Mouse (Mus musculus) myocyte (in vitro differentiated cells): ENCODE measurements around the gene Trat1. TPM values are rescaled to one million over a fixed set of nuclear protein-coding genes. Genes with fewer than 3 reads are reported as not detected.

Source experiments
- H3K27me3 ChIP-seq: one replicate; pipeline ENCODE4 v1.6.1; 2011; ENCODE audit not compliant: control insufficient read depth, insufficient read depth, insufficient read length
- H3K36me3 ChIP-seq: one replicate; pipeline ENCODE4 v1.6.1; 2011; ENCODE audit not compliant: control insufficient read depth, insufficient read depth
- H3K4me2 ChIP-seq: one replicate; pipeline ENCODE4 v1.6.1; 2011; ENCODE audit warnings: low read depth, control low read depth
- H3K4me3 ChIP-seq: one replicate; pipeline ENCODE4 v1.5.1; 2011; ENCODE audit warnings: mild to moderate bottlenecking, control low read depth, moderate library complexity
- H3K79me2 ChIP-seq: one replicate; pipeline ENCODE4 v1.6.1; 2011; ENCODE audit not compliant: control insufficient read depth, insufficient read depth
- H3ac ChIP-seq: one replicate; pipeline ENCODE4 v1.6.1; 2011; ENCODE audit not compliant: control insufficient read depth, insufficient read length
- CEBPB ChIP-seq: IDR thresholded peaks from 2 replicates; pipeline ENCODE4 v1.6.1; 2011; ENCODE audit warnings: mild to moderate bottlenecking, moderate library complexity; ENCODE audit not compliant: poor library complexity, insufficient read depth, severe bottlenecking
- E2F4 ChIP-seq: IDR thresholded peaks from one replicate; pipeline ENCODE4 v1.6.1; 2011; ENCODE audit warnings: mild to moderate bottlenecking, control low read depth, moderate library complexity; ENCODE audit not compliant: insufficient read depth
- MAX ChIP-seq: IDR thresholded peaks from one replicate; pipeline ENCODE4 v1.6.1; 2011; ENCODE audit warnings: low read depth, mild to moderate bottlenecking, control low read depth
- MYOD1 ChIP-seq, 3 experiments: IDR thresholded peaks; one replicate each; pipeline ENCODE4 v1.6.1; 2011; ENCODE audit warnings: control low read depth in 2 of 3, low read depth in 2 of 3, mild to moderate bottlenecking in 2 of 3, moderate library complexity in 1 of 3; ENCODE audit not compliant: insufficient read length in 2 of 3, control insufficient read depth in 1 of 3
- MYOG ChIP-seq, 3 experiments: IDR thresholded peaks; one replicate each; pipeline ENCODE4 v1.6.1; 2011; ENCODE audit warnings: control low read depth in 2 of 3, low read depth in 2 of 3, mild to moderate bottlenecking in 2 of 3; ENCODE audit not compliant: insufficient read length in 2 of 3, control insufficient read depth in 1 of 3, insufficient read depth in 1 of 3
- POLR2A ChIP-seq: IDR thresholded peaks from one replicate; pipeline ENCODE4 v1.6.1; 2011; ENCODE audit warnings: low read depth, mild to moderate bottlenecking, control low read depth, moderate library complexity; ENCODE audit not compliant: insufficient read length
- POLR2AphosphoS2 ChIP-seq: IDR thresholded peaks from one replicate; pipeline ENCODE4 v1.6.1; 2011; ENCODE audit warnings: low read depth, control low read depth; ENCODE audit not compliant: insufficient read length
- REST ChIP-seq: IDR thresholded peaks from one replicate; pipeline ENCODE4 v1.6.1; 2011; ENCODE audit warnings: mild to moderate bottlenecking, control low read depth, moderate library complexity; ENCODE audit not compliant: insufficient read depth, insufficient read length
- SRF ChIP-seq: IDR thresholded peaks from one replicate; pipeline ENCODE4 v1.6.1; 2011; ENCODE audit warnings: low read depth; ENCODE audit not compliant: control insufficient read depth, insufficient read length
- TCF12 ChIP-seq: IDR thresholded peaks from one replicate; pipeline ENCODE4 v1.6.1; 2011; ENCODE audit warnings: mild to moderate bottlenecking, control low read depth; ENCODE audit not compliant: poor library complexity, insufficient read depth, severe bottlenecking
- TCF3 ChIP-seq: IDR thresholded peaks from one replicate; pipeline ENCODE4 v1.6.1; 2011; ENCODE audit warnings: low read depth, control low read depth; ENCODE audit not compliant: insufficient read length
- USF1 ChIP-seq: IDR thresholded peaks from one replicate; pipeline ENCODE4 v1.6.1; 2011; ENCODE audit warnings: low read depth, mild to moderate bottlenecking, control low read depth, moderate library complexity
- polyA plus RNA-seq: library from polyadenylated mRNA; unstranded; fragments of >200 nt; fragmentation: generic; extraction: Trizol; gene quantifications from one replicate; pipeline ENCODE4 v1.2.1, GENCODE M21; 2012; ENCODE audit warnings: missing spikeins

Trat1 gene
- polyA plus RNA-seq, 1 experiment = not detected

GRCm38 (mm10) chr16:48760643-48761481, 11.0 kb downstream of the Trat1 start:
- Histone ChIP-seq H3K4me3 (no peak overlapping the region), H3K36me3 (no peaks in the 10 kb centered on the region), H3K4me2 (no peak overlapping the region), H3ac (no peak overlapping the region), H3K27me3 (no peaks in the 10 kb centered on the region), H3K79me2 (no peaks in the 10 kb centered on the region)
- TF ChIP-seq MAX (no peak), E2F4 (no peak), TCF3 (no peak), USF1 (no peak), MYOG (IDR thresholded peaks at IDR 0.05; ENCODE audit: control insufficient read depth in 1 of 3, insufficient read depth in 1 of 3, insufficient read length in 2 of 3, low read depth in 2 of 3) (no peak), POLR2A (no peak), TCF12 (no peak), REST (no peak), MYOD1 (IDR thresholded peaks at IDR 0.05; ENCODE audit: control insufficient read depth in 1 of 3, insufficient read length in 2 of 3, low read depth in 2 of 3) (no peak), POLR2AphosphoS2 (no peak), CEBPB (no peak), SRF (no peak)

GRCm38 (mm10) chr16:48750145-48750827, 21.5 kb downstream of the Trat1 start:
- Histone ChIP-seq H3K79me2 (no peaks in the 10 kb centered on the region), H3K27me3 (no peaks in the 10 kb centered on the region), H3ac (no peak overlapping the region), H3K36me3 (no peaks in the 10 kb centered on the region), H3K4me2 (no peak overlapping the region), H3K4me3 (no peak overlapping the region)
- TF ChIP-seq CEBPB (no peak), TCF12 (no peak), MYOD1 (IDR thresholded peaks at IDR 0.05; ENCODE audit: control insufficient read depth in 1 of 3, insufficient read length in 2 of 3, low read depth in 2 of 3) (no peak), MAX (no peak)

GRCm38 (mm10) chr16:48745418-48745817, 26.4 kb downstream of the Trat1 start:
- no peak overlapping the region for H3ac ChIP-seq
- no peak overlapping the region for H3K4me3 ChIP-seq
- H3K27me3 ChIP-seq = no peaks in the 10 kb centered on the region
- H3K79me2 ChIP-seq = no peaks in the 10 kb centered on the region
- H3K36me3 ChIP-seq = no peaks in the 10 kb centered on the region
- no peak overlapping the region for H3K4me2 ChIP-seq
- no peak for TF ChIP-seq TCF3
- TF ChIP-seq MYOD1 (IDR thresholded peaks at IDR 0.05; ENCODE audit: control insufficient read depth in 1 of 3, insufficient read length in 2 of 3, low read depth in 2 of 3) = no peak

- H3K79me2 ChIP-seq = no peaks in the 10 kb centered on the region
- H3K36me3 ChIP-seq = no peaks in the 10 kb centered on the region
- TF ChIP-seq REST (no peak), MYOG (IDR thresholded peaks at IDR 0.05; ENCODE audit: control insufficient read depth in 1 of 3, insufficient read depth in 1 of 3, insufficient read length in 2 of 3, low read depth in 2 of 3) (no peak), MYOD1 (IDR thresholded peaks at IDR 0.05; ENCODE audit: control insufficient read depth in 1 of 3, insufficient read length in 2 of 3, low read depth in 2 of 3) (no peak), CEBPB (no peak), TCF12 (no peak), SRF (no peak), TCF3 (no peak)
- H3ac ChIP-seq = no peak overlapping the region
- no peak overlapping the region for H3K4me3 ChIP-seq
- no peaks in the 10 kb centered on the region for H3K27me3 ChIP-seq
- H3K4me2 ChIP-seq = no peak overlapping the region
These were observed 26.8 kb downstream of the Trat1 start for GRCm38 (mm10) chr16:48745011-48745410.

GRCm38 (mm10) chr16:48741549-48741948, 30.3 kb downstream of the Trat1 start:
- TF ChIP-seq REST = no peak
- TF ChIP-seq SRF = no peak
- TF ChIP-seq POLR2AphosphoS2 = no peak
- TF ChIP-seq CEBPB = no peak
- no peak for TF ChIP-seq USF1
- no peaks in the 10 kb centered on the region for H3K36me3 ChIP-seq
- H3K79me2 ChIP-seq = no peaks in the 10 kb centered on the region
- no peak overlapping the region for H3K4me2 ChIP-seq
- H3K4me3 ChIP-seq = no peak overlapping the region
- no peaks in the 10 kb centered on the region for H3K27me3 ChIP-seq
- no peak overlapping the region for H3ac ChIP-seq
